Mouse (Mus musculus) C2C12 (cell line): ENCODE data around the gene Ctdspl. TPM values are rescaled to one million over a fixed set of nuclear protein-coding genes. Genes with fewer than 3 reads are reported as not detected.

Experiments used
- H3K27me3 ChIP-seq: one replicate; pipeline ENCODE4 v1.6.1; 2011; ENCODE audit not compliant: control insufficient read depth, insufficient read depth, insufficient read length
- H3K36me3 ChIP-seq: one replicate; pipeline ENCODE4 v1.6.1; 2011; ENCODE audit not compliant: control insufficient read depth, insufficient read depth
- H3K4me3 ChIP-seq: one replicate; pipeline ENCODE4 v1.5.1; 2011; ENCODE audit warnings: mild to moderate bottlenecking, control low read depth; ENCODE audit not compliant: poor library complexity, insufficient read depth, severe bottlenecking
- H3K79me2 ChIP-seq: one replicate; pipeline ENCODE4 v1.6.1; 2011; ENCODE audit not compliant: control insufficient read depth, insufficient read depth
- H3K79me3 ChIP-seq: one replicate; pipeline ENCODE4 v1.6.1; 2011; ENCODE audit warnings: low read depth, control low read depth
- H3ac ChIP-seq: one replicate; pipeline ENCODE3; 2011; ENCODE audit warnings: low read depth; ENCODE audit not compliant: control insufficient read depth, insufficient read length
- CEBPB ChIP-seq: IDR thresholded peaks from one replicate; pipeline ENCODE4 v1.6.1; 2011; ENCODE audit warnings: low read depth, mild to moderate bottlenecking, control low read depth, moderate library complexity
- CTCF ChIP-seq: IDR thresholded peaks from one replicate; pipeline ENCODE4 v1.5.1; 2011; ENCODE audit not compliant: control insufficient read depth, insufficient read depth, insufficient read length
- FOSL1 ChIP-seq: IDR thresholded peaks from one replicate; pipeline ENCODE4 v1.8.0; 2011; ENCODE audit warnings: mild to moderate bottlenecking, low read length; ENCODE audit not compliant: poor library complexity, insufficient read depth, severe bottlenecking
- MAX ChIP-seq: IDR thresholded peaks from one replicate; pipeline ENCODE4 v1.6.1; 2011; ENCODE audit warnings: mild to moderate bottlenecking, control low read depth
- MYOD1 ChIP-seq: IDR thresholded peaks from one replicate; pipeline ENCODE4 v1.6.1; 2011; ENCODE audit warnings: low read depth; ENCODE audit not compliant: control insufficient read depth, insufficient read length
- MYOG ChIP-seq: IDR thresholded peaks from one replicate; pipeline ENCODE4 v1.6.1; 2011; ENCODE audit not compliant: control insufficient read depth, insufficient read length; ENCODE audit errors: extremely low read depth
- USF1 ChIP-seq: IDR thresholded peaks from one replicate; pipeline ENCODE4 v1.6.1; 2011; ENCODE audit warnings: low read depth, mild to moderate bottlenecking, control low read depth, moderate library complexity
- polyA plus RNA-seq: library from polyadenylated mRNA; unstranded; fragments of >200 nt; fragmentation: generic; extraction: Trizol; gene quantifications from one replicate; pipeline ENCODE4 v1.2.1, GENCODE M21; 2012; ENCODE audit warnings: missing spikeins

Gene Ctdspl
- polyA plus RNA-seq, 1 experiment, result 5.6 TPM

- TF ChIP-seq MYOD1, result no peak
- no peak for TF ChIP-seq USF1
- TF ChIP-seq FOSL1, result no peak
- TF ChIP-seq MAX, result no peak
- TF ChIP-seq CEBPB, result no peak
- no peak for TF ChIP-seq CTCF
- TF ChIP-seq MYOG, result no peak
- H3K79me2 ChIP-seq, result peaks cover 27% of the 10 kb centered on the region
- H3K4me3 ChIP-seq, result no peak overlapping the region
- H3ac ChIP-seq, result no peak overlapping the region
- H3K27me3 ChIP-seq, result no peaks in the 10 kb centered on the region
- H3K36me3 ChIP-seq, result no peaks in the 10 kb centered on the region
- peaks cover 1% of the 10 kb centered on the region for H3K79me3 ChIP-seq
Measured at GRCm38 (mm10) chr9:118927501-118927900, 1.2 kb downstream of the Ctdspl start.

DNA sequence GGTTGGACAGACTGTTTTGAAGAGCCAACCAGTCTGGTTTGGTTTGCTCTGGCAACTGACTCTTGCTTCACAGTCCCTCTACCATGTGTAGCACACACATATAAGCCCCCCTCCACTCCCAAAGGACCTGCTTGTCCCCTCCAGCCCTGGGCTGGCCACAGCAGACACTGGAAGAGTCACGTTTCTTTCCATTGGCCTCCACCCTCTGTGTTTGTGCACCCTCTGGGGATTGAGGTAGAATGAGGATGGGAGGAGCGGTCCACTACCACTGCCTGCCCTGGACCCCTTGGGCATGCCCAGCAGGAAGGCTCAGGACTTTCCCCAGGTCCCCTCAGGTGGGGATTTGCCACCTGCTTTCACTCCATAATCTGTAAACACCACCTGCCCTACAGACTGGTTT, 1.8 kb downstream of the Ctdspl start:
- Histone ChIP-seq H3K79me3 (peaks cover 1% of the 10 kb centered on the region), H3K27me3 (no peaks in the 10 kb centered on the region), H3ac (no peak overlapping the region), H3K4me3 (no peak overlapping the region), H3K79me2 (peaks cover 27% of the 10 kb centered on the region), H3K36me3 (no peaks in the 10 kb centered on the region)
- no peak for TF ChIP-seq CTCF
- no peak for TF ChIP-seq USF1
- no peak for TF ChIP-seq MAX
- TF ChIP-seq CEBPB, result no peak

DNA sequence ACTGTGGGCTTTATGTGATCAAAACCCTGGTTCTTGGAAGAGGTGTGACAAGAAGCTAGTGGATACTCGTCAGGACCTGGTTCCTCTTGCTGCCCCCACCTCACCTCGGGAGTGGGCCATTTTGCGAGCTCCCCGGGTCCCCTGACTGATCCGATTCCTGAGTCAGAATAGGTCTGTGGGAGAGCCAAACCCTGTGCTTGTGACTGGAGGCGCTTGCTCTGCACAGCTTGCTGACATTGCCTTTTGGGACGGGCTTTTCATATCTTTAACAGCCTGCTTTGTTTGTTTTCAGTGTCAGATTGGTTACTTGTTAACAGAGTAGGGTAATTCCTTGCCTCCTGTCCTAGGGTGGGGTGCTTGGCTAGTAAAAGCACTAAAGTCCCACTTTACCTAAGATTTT, 2.4 kb downstream of the Ctdspl start:
- H3K4me3 ChIP-seq, result no peak overlapping the region
- no peak for TF ChIP-seq CTCF
- TF ChIP-seq CEBPB, result no peak
- TF ChIP-seq MYOG, result no peak
- TF ChIP-seq MYOD1, result no peak
- no peak for TF ChIP-seq USF1
- no peak for TF ChIP-seq MAX
- no peak for TF ChIP-seq FOSL1
- H3ac ChIP-seq, result no peak overlapping the region
- H3K36me3 ChIP-seq, result no peaks in the 10 kb centered on the region
- H3K27me3 ChIP-seq, result no peaks in the 10 kb centered on the region
- peaks cover 1% of the 10 kb centered on the region for H3K79me3 ChIP-seq
- peaks cover 27% of the 10 kb centered on the region for H3K79me2 ChIP-seq

GRCm38 (mm10) chr9:118930611-118931010, 4.4 kb downstream of the Ctdspl start:
- TF ChIP-seq FOSL1, result no peak
- TF ChIP-seq CTCF, result no peak
- TF ChIP-seq MAX, result no peak
- TF ChIP-seq MYOD1, result no peak
- no peak for TF ChIP-seq CEBPB
- TF ChIP-seq USF1, result no peak
- no peak for TF ChIP-seq MYOG
- peaks cover 3% of the 10 kb centered on the region for H3K79me3 ChIP-seq
- H3K27me3 ChIP-seq, result no peaks in the 10 kb centered on the region
- no peak overlapping the region for H3ac ChIP-seq
- no peaks in the 10 kb centered on the region for H3K36me3 ChIP-seq
- peaks cover 30% of the 10 kb centered on the region for H3K79me2 ChIP-seq
- no peak overlapping the region for H3K4me3 ChIP-seq

DNA sequence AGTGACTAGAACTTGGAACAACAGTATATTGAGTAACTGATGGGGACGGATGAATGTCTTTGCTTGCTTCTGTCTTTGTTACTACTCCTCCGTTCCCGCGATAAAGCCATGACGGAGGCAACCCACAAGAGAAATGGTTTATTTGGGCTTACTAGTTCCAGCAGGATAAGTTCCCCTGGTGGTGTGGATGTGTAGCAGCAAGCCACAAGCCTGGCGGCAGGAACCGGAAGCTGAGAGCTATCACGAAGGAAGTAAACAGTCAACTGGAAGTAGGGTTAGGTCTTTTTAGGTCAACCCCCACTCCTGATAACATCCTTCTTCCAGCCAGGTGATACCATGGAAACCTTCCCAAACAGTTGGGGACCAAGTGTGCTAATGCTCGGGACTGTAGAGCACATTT, 7.5 kb downstream of the Ctdspl start:
- Histone ChIP-seq H3K36me3 (no peaks in the 10 kb centered on the region), H3K27me3 (no peaks in the 10 kb centered on the region), H3K4me3 (no peak overlapping the region), H3K79me2 (peaks cover 16% of the 10 kb centered on the region), H3K79me3 (peaks cover 8% of the 10 kb centered on the region), H3ac (no peak overlapping the region)
- TF ChIP-seq MYOD1, result no peak
- no peak for TF ChIP-seq CEBPB
- TF ChIP-seq MYOG, result no peak

DNA sequence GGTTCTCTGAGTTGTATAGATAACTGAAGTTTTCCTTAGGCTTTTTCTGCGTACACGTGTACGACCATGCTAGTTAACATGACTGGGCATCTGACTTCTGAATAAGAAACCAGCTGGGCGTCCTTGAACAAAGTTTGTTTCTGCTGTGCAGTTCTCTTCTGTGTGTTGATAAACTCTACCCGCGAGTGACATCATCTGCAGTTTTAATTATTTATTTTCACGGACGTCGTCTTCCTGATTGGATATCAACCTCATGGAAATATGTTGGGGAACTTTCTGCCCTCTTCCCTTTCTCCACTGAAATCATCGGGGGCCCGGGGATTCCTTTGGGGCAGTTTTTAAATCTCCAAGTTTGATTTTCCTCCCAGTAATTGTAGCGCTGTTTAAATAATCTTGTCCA, 8.1 kb downstream of the Ctdspl start:
- TF ChIP-seq MYOD1 (no peak), MAX (no peak), CTCF (no peak), MYOG (no peak), USF1 (no peak), FOSL1 (no peak), CEBPB (no peak)
- Histone ChIP-seq H3K27me3 (no peaks in the 10 kb centered on the region), H3K4me3 (no peak overlapping the region)

More for the DNA sequence above, 8.1 kb downstream of the Ctdspl start:
- Histone ChIP-seq H3K79me3 (peaks cover 6% of the 10 kb centered on the region), H3K36me3 (no peaks in the 10 kb centered on the region), H3ac (no peak overlapping the region), H3K79me2 (peaks cover 16% of the 10 kb centered on the region)
